Mouse (Mus musculus) lung, postnatal 25 days (tissue): ENCODE results near the gene Iqschfp.

Experiments
- DNase-seq: peaks from one replicate; pipeline ENCODE4 v3.0.0; 2022; ENCODE audit warnings: low spot score

Gene Iqschfp

GRCm38 (mm10) chr3:68642935-68643334 lies 750.9 kb downstream of the Iqschfp start:
- no peak for DNase-seq

GRCm38 (mm10) chr3:68646387-68647130 lies 754.5 kb downstream of the Iqschfp start:
- peak; percentile 32 for DNase-seq

GRCm38 (mm10) chr3:68647282-68647681 lies 755.2 kb downstream of the Iqschfp start:
- no peak for DNase-seq

GRCm38 (mm10) chr3:68650251-68650650 lies 758.2 kb downstream of the Iqschfp start:
- DNase-seq = no peak

- DNase-seq = no peak
Measured at GRCm38 (mm10) chr3:68656607-68657352, 764.7 kb downstream of the Iqschfp start.

- DNase-seq = no peak
Measured at GRCm38 (mm10) chr3:68657589-68658245, 765.7 kb downstream of the Iqschfp start.

- no peak for DNase-seq
Measured at GRCm38 (mm10) chr3:68659996-68660395, 768.0 kb downstream of the Iqschfp start.

- DNase-seq = no peak
Measured at GRCm38 (mm10) chr3:68660538-68660937, 768.5 kb downstream of the Iqschfp start.

- no peak for DNase-seq
Measured at GRCm38 (mm10) chr3:68662386-68662785, 770.4 kb downstream of the Iqschfp start.

- DNase-seq = no peak
Measured at GRCm38 (mm10) chr3:68664337-68664736, 772.3 kb downstream of the Iqschfp start.

GRCm38 (mm10) chr3:68666377-68666776 lies 774.3 kb downstream of the Iqschfp start:
- no peak for DNase-seq

- DNase-seq = no peak
Measured at GRCm38 (mm10) chr3:68667852-68668251, 775.8 kb downstream of the Iqschfp start.

- DNase-seq = no peak
Measured at GRCm38 (mm10) chr3:68669418-68669974, 777.5 kb downstream of the Iqschfp start.

- no peak for DNase-seq
Measured at GRCm38 (mm10) chr3:68674721-68675120, 782.7 kb downstream of the Iqschfp start.

GRCm38 (mm10) chr3:68675216-68675835 lies 783.3 kb downstream of the Iqschfp start:
- no peak for DNase-seq
